ENCODE assay signal across 21 mouse cellular contexts in the genomic region with DNA sequence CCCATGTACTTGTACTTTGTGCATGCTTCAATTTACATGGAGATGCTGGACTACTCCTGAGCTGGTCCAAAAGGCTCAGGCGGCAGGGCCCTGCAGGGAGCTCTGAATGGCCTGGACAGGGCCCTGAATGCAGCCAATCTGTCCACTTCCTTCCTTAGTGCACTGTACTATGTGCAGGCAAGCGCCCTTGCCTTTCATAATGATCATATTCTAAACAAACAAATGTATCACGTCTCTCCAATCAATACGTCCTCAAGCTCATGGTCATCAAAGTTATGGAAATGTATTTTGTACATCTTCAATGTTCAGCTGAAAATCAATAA.
DNase-seq lines count a peak whose midpoint lies in the region; ATAC-seq lines count a peak whose summit lies in the region.
"Had no signal": no experiment of that assay in that cellular context is flagged by ENCODE, and none has a peak within 500 bp of the region (broad histone marks: within the 10 kb centered on the region; RNA-seq: fewer than 3 reads in every experiment).

No protein-coding gene starts in this region.

- 78% methylated on average over 4 of the region's 4 CpGs for WGBS in intestine, embryonic 14.5 days
- WGBS in intestine, embryonic 16.5 days: 81% methylated on average over 4 of the region's 4 CpGs
- 65% methylated on average over 4 of the region's 4 CpGs for WGBS in forebrain, embryonic 13.5 days
- WGBS in forebrain, embryonic 16.5 days: 61% methylated on average over 4 of the region's 4 CpGs
- whole genome bisulfite sequencing in midbrain, embryonic 14.5 days: 72% methylated on average over 4 of the region's 4 CpGs

- no peak overlapping the region for H3K4me2 ChIP-seq in intestine, embryonic 14.5 days (ENCODE audit: low read length)
- no peak overlapping the region for H3K4me2 ChIP-seq in intestine, embryonic 16.5 days (ENCODE audit: low read depth, low read length)
- H3K4me2 ChIP-seq in forebrain, embryonic 13.5 days: no peak overlapping the region
- H3K4me2 ChIP-seq in forebrain, embryonic 16.5 days (ENCODE audit: low read length): no peak overlapping the region
- H3K4me2 ChIP-seq in midbrain, embryonic 14.5 days (ENCODE audit: low read length): no peak overlapping the region
- H3K4me2 ChIP-seq: embryonic facial prominence, embryonic 12.5 days; limb, embryonic 12.5 days; liver, embryonic 12.5 days had no signal

- H3K27ac ChIP-seq in intestine, embryonic 14.5 days (ENCODE audit: low read depth): no peak overlapping the region
- H3K27ac ChIP-seq in intestine, embryonic 16.5 days (ENCODE audit: low read length): no peak overlapping the region
- peak overlapping the region; percentile 57 for H3K27ac ChIP-seq in forebrain, embryonic 13.5 days
- H3K27ac ChIP-seq in forebrain, embryonic 16.5 days (ENCODE audit: low read length): no peak overlapping the region
- H3K27ac ChIP-seq in midbrain, embryonic 14.5 days (replicated peaks; ENCODE audit: low read depth, low read length): no peak overlapping the region
- H3K27ac ChIP-seq: embryonic facial prominence, embryonic 12.5 days; limb, embryonic 12.5 days; liver, embryonic 12.5 days had no signal

- no peaks in the 10 kb centered on the region for H3K36me3 ChIP-seq in intestine, embryonic 14.5 days (ENCODE audit: control insufficient read depth, insufficient read depth, low read length)
- no peaks in the 10 kb centered on the region for H3K36me3 ChIP-seq in intestine, embryonic 16.5 days (ENCODE audit: control insufficient read depth, insufficient read depth, low read length)
- H3K36me3 ChIP-seq in forebrain, embryonic 13.5 days (ENCODE audit: poor library complexity, severe bottlenecking): no peaks in the 10 kb centered on the region
- H3K36me3 ChIP-seq in forebrain, embryonic 16.5 days (ENCODE audit: control insufficient read depth, insufficient read depth): no peaks in the 10 kb centered on the region
- no peaks in the 10 kb centered on the region for H3K36me3 ChIP-seq in midbrain, embryonic 14.5 days (ENCODE audit: control insufficient read depth, insufficient read depth, low read length)
- H3K36me3 ChIP-seq: embryonic facial prominence, embryonic 12.5 days; limb, embryonic 12.5 days; liver, embryonic 12.5 days had no signal

- H3K27me3 ChIP-seq in intestine, embryonic 14.5 days (replicated peaks; ENCODE audit: control insufficient read depth, insufficient read depth, low read length): no peaks in the 10 kb centered on the region
- no peaks in the 10 kb centered on the region for H3K27me3 ChIP-seq in intestine, embryonic 16.5 days (replicated peaks; ENCODE audit: control insufficient read depth, insufficient read depth, low read length)
- H3K27me3 ChIP-seq in forebrain, embryonic 13.5 days: no peaks in the 10 kb centered on the region
- no peaks in the 10 kb centered on the region for H3K27me3 ChIP-seq in forebrain, embryonic 16.5 days (replicated peaks; ENCODE audit: control insufficient read depth, insufficient read depth, low read length)
- no peaks in the 10 kb centered on the region for H3K27me3 ChIP-seq in midbrain, embryonic 14.5 days (ENCODE audit: control insufficient read depth, insufficient read depth, low read length)
- H3K27me3 ChIP-seq: embryonic facial prominence, embryonic 12.5 days; limb, embryonic 12.5 days; liver, embryonic 12.5 days had no signal

- ATAC-seq in intestine, embryonic 14.5 days (replicated peaks; ENCODE audit: low FRiP score, low TSS enrichment, low read depth): 0 out of 2 replicates have a peak, but pooled peaks have one; percentile 19
- ATAC-seq in intestine, embryonic 16.5 days: no peak
- ATAC-seq in forebrain, embryonic 13.5 days: no peak; the same call in 1 of the 2 replicates
- peak; percentile 34 for ATAC-seq in forebrain, embryonic 16.5 days
- ATAC-seq in midbrain, embryonic 14.5 days (ENCODE audit: low FRiP score, low TSS enrichment): 0 out of 2 replicates have a peak, but pooled peaks have one; percentile 27
- ATAC-seq: liver, embryonic 12.5 days had no signal

- intact Hi-C loops in gastrocnemius, postnatal 14 days (cut with DNase I; ENCODE audit: low total_unique reads): no loop called here

- H3K9me3 ChIP-seq in intestine, embryonic 14.5 days (ENCODE audit: control insufficient read depth, low read length): no peaks in the 10 kb centered on the region
- H3K9me3 ChIP-seq in intestine, embryonic 16.5 days (ENCODE audit: control insufficient read depth, low read length): no peaks in the 10 kb centered on the region
- H3K9me3 ChIP-seq in forebrain, embryonic 13.5 days (replicated peaks): no peaks in the 10 kb centered on the region
- no peaks in the 10 kb centered on the region for H3K9me3 ChIP-seq in forebrain, embryonic 16.5 days (ENCODE audit: control insufficient read depth, low read length)
- no peaks in the 10 kb centered on the region for H3K9me3 ChIP-seq in midbrain, embryonic 14.5 days (ENCODE audit: control insufficient read depth, low read length)
- H3K9me3 ChIP-seq: embryonic facial prominence, embryonic 12.5 days; limb, embryonic 12.5 days; liver, embryonic 12.5 days had no signal

- no peak overlapping the region for H3K4me3 ChIP-seq in intestine, embryonic 14.5 days (ENCODE audit: low read depth, low read length)
- no peak overlapping the region for H3K4me3 ChIP-seq in intestine, embryonic 16.5 days (ENCODE audit: low read length)
- H3K4me3 ChIP-seq in forebrain, embryonic 13.5 days: no peak overlapping the region
- no peak overlapping the region for H3K4me3 ChIP-seq in forebrain, embryonic 16.5 days (replicated peaks; ENCODE audit: low read length)
- H3K4me3 ChIP-seq in midbrain, embryonic 14.5 days (replicated peaks; ENCODE audit: low read depth, low read length): no peak overlapping the region
- H3K4me3 ChIP-seq: embryonic facial prominence, embryonic 12.5 days; erythroblast, embryonic 14.5 days; limb, embryonic 12.5 days; liver, embryonic 12.5 days had no signal

- peaks cover 6% of the 10 kb centered on the region for H3K4me1 ChIP-seq in intestine, embryonic 14.5 days (replicated peaks; ENCODE audit: control insufficient read depth, insufficient read depth, low read length)
- peaks cover under 1% of the 10 kb centered on the region for H3K4me1 ChIP-seq in intestine, embryonic 16.5 days (ENCODE audit: control insufficient read depth, insufficient read depth, low read length)
- peaks cover 35% of the 10 kb centered on the region for H3K4me1 ChIP-seq in forebrain, embryonic 13.5 days
- H3K4me1 ChIP-seq in forebrain, embryonic 16.5 days (replicated peaks; ENCODE audit: control insufficient read depth, insufficient read depth, low read length): peaks cover 12% of the 10 kb centered on the region
- H3K4me1 ChIP-seq in midbrain, embryonic 14.5 days (ENCODE audit: control insufficient read depth, insufficient read depth, low read length): peaks cover 10% of the 10 kb centered on the region; the same call in 1 of the 2 replicates
- H3K4me1 ChIP-seq: liver, embryonic 12.5 days had no signal

- no peak overlapping the region for H3K9ac ChIP-seq in intestine, embryonic 14.5 days (ENCODE audit: low read length)
- no peak overlapping the region for H3K9ac ChIP-seq in intestine, embryonic 16.5 days (ENCODE audit: low read depth, low read length)
- no peak overlapping the region for H3K9ac ChIP-seq in forebrain, embryonic 13.5 days
- H3K9ac ChIP-seq in forebrain, embryonic 16.5 days (replicated peaks; ENCODE audit: low read depth, low read length): no peak overlapping the region
- H3K9ac ChIP-seq in midbrain, embryonic 14.5 days (replicated peaks; ENCODE audit: low read length): no peak overlapping the region
- H3K9ac ChIP-seq: embryonic facial prominence, embryonic 12.5 days; limb, embryonic 12.5 days; liver, embryonic 12.5 days had no signal

- DNase-seq in intestine, embryonic 14.5 days (ENCODE audit: low spot score): no peak
- DNase-seq in midbrain, embryonic 14.5 days: no peak
- DNase-seq in gastrocnemius, postnatal 14 days: no peak
- DNase-seq in layer of hippocampus, postnatal 10 days (ENCODE audit: low spot score in 2 of 2): no peak
- DNase-seq: adrenal gland, postnatal 10 days; cerebellum, adult 9-10 months; gastrocnemius, postnatal 25 days; heart, postnatal 10 days; kidney, adult 9 months; kidney, postnatal 25 days; lung, adult 2 months; lung, postnatal 36 days; right cerebral cortex, adult 18-20 months; thymus, postnatal 14 days had no signal

Comparison
In these comparisons a context has a peak if more than half of its experiments do, and no peak if none do; other contexts are left out.
1. ATAC-seq: peak in intestine, embryonic 14.5 days (single experiment), forebrain, embryonic 16.5 days (single experiment) and midbrain, embryonic 14.5 days (single experiment); none in intestine, embryonic 16.5 days (single experiment) and forebrain, embryonic 13.5 days (single experiment).